Mouse (Mus musculus) G1E (cell line): ENCODE results near the gene Cacnb4. TPM values are rescaled to one million over a fixed set of nuclear protein-coding genes. Genes with fewer than 3 reads are reported as not detected.

Experiments
- ATAC-seq: 2 replicates; pipeline ENCODE4 v1.8.0; 2016; ENCODE audit warnings: mild to moderate bottlenecking; ENCODE audit not compliant: insufficient number of reproducible peaks, poor library complexity, low FRiP score, severe bottlenecking; ENCODE audit errors: extremely low read depth
- DNase-seq: peaks from one replicate; pipeline ENCODE4 v3.0.0; 2012; ENCODE audit warnings: low spot score
- H3K27me3 ChIP-seq: 2 replicates; pipeline ENCODE4 v1.6.1; 2012; ENCODE audit warnings: mild to moderate bottlenecking, low read length, inconsistent platforms; ENCODE audit not compliant: insufficient read depth
- H3K36me3 ChIP-seq: replicated peaks from 2 replicates; pipeline ENCODE3; 2012; ENCODE audit warnings: mild to moderate bottlenecking, inconsistent platforms
- H3K4me1 ChIP-seq: 2 replicates; pipeline ENCODE4 v1.6.1; 2012; ENCODE audit warnings: low read depth, low read length, inconsistent platforms, mixed read lengths; ENCODE audit not compliant: insufficient read depth
- H3K4me3 ChIP-seq: 2 replicates; pipeline ENCODE4 v1.5.1; 2012; ENCODE audit warnings: low read depth, mild to moderate bottlenecking, inconsistent platforms, low read length, moderate library complexity, mixed read lengths
- H3K9me3 ChIP-seq: replicated peaks from 2 replicates; pipeline ENCODE4 v1.6.1; 2012; ENCODE audit warnings: inconsistent platforms
- CTCF ChIP-seq: IDR thresholded peaks from 2 replicates; pipeline ENCODE4 v1.5.1; 2012; ENCODE audit warnings: low read depth, low read length, inconsistent platforms, mixed read lengths
- GATA1 ChIP-seq: IDR thresholded peaks from 2 replicates; pipeline ENCODE4 v1.6.1; 2012; ENCODE audit warnings: borderline replicate concordance, low read length, inconsistent platforms, mixed read lengths
- GATA2 ChIP-seq: IDR thresholded peaks from 2 replicates; pipeline ENCODE4 v1.6.1; 2012; ENCODE audit warnings: low read depth, low read length, inconsistent platforms, borderline replicate concordance
- POLR2AphosphoS5 ChIP-seq: IDR thresholded peaks from 2 replicates; pipeline ENCODE4 v1.6.1; 2012; ENCODE audit warnings: low read depth, low read length, inconsistent platforms; ENCODE audit not compliant: insufficient replicate concordance
- TAL1 ChIP-seq: conservative IDR thresholded peaks from 2 replicates; pipeline ENCODE4 v1.6.1; 2012; ENCODE audit warnings: low read depth, low read length, inconsistent platforms, mixed read lengths
- polyA plus RNA-seq: library from polyadenylated mRNA; stranded (reverse); fragments of >175 nt; gene quantifications from 2 replicates; pipeline ENCODE4 v1.2.3, GENCODE M21; 2012
- total RNA-seq, 2 experiments: library from RNA; stranded (forward) in 1 of 2; stranded (reverse) in 1 of 2; fragments of 200-1000 nt in 1 of 2; fragments of >200 nt in 1 of 2; fragmentation: Nextera tagmentation in 1 of 2; gene quantifications; 2 replicates each; pipeline ENCODE4 v1.2.3; 2014 to 2017

The Cacnb4 gene
- total and polyA plus RNA-seq, 3 experiments: 0.01 to 0.15 (median 0.11) TPM

DNA sequence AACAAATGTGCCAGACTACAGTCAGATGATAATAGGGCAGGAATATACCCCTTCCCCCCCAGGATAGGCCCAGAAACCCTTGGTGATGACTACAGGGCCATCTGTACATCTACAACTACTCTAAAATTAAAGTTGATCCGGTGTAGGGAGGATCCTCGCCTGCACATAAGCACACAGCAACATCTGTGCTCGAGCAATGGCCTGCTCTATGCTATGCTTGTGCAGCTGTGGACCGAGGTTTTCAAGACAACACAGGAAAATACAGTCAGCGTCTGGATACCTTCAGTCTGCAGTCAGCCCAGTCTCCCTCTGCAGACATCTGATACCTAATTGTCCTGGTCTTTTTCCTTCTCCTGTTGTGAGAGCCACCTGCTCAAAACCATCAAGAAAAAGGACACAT lies 83.4 kb downstream of the Cacnb4 start:
- Histone ChIP-seq H3K9me3 (no peaks in the 10 kb centered on the region), H3K36me3 (no peaks in the 10 kb centered on the region), H3K27me3 (no peaks in the 10 kb centered on the region; the same call in 1 of the 2 replicates), H3K4me3 (no peak overlapping the region), H3K4me1 (peaks cover 6% of the 10 kb centered on the region; the same call in 1 of the 2 replicates)
- TF ChIP-seq GATA1: no peak
- no peak for TF ChIP-seq TAL1
- no peak for TF ChIP-seq CTCF
- no peak for TF ChIP-seq GATA2
- TF ChIP-seq POLR2AphosphoS5: no peak
- DNase-seq (no peak), ATAC-seq (no peak)

DNA sequence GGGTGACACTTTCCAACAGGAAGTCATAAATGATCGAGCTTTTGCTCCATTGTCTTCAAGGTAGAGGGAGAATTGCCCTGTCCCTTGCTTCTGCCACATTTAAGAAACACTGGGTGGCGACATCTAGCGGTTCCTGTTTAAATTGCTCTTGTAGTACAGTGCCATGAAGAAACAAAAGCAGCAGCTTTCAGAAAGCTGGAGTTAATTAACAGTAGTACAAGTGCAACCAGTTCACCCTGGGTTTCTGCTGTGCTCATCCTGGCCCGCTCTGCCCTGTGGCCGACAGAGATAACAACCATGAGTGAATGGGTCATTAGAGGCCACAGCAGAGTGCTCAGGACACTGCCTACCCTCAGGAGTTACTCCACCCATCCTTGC lies 85.7 kb downstream of the Cacnb4 start:
- no peaks in the 10 kb centered on the region; the same call in 1 of the 2 replicates for H3K27me3 ChIP-seq
- H3K9me3 ChIP-seq: no peaks in the 10 kb centered on the region
- ATAC-seq (no peak; the same call in 1 of the 2 replicates), DNase-seq (peak; percentile 12)
- no peaks in the 10 kb centered on the region for H3K36me3 ChIP-seq
- TF ChIP-seq CTCF (peak; percentile 40; the same call in 1 of the 2 replicates), TAL1 (no peak)
- H3K4me1 ChIP-seq: peaks cover 6% of the 10 kb centered on the region; the same call in 1 of the 2 replicates
- H3K4me3 ChIP-seq: no peak overlapping the region

DNA sequence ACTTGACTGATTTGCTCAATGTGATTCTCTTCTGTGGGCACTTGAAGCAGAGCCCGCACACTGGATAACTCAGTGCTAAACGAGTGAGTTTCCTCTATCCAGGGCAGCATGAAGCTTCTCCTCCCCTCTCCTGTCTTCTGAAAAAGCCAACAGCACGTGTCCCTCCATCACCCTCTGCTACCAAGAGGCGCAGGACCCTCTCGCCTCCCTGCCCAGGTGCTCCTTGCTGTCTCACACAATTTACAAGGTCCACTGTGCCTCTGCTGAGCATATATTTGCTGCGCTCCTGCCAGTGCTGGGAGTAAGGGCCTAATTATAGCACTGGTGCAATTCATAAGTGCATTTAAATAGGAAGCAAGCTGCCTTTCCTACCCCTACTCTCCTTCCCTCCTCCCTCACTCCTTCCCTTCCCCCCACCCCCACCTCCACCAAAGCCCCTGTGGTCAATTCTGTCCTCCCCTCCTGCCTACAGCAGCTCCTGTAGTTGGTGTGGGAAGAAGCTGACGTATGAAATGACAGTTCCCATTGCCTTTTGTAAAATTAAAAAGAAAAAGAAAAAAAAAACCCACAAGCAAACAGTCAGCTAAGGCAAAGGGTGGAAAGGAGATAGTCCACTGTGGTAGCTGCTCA lies 86.2 kb downstream of the Cacnb4 start:
- DNase-seq: no peak
- no peak for ATAC-seq

DNA sequence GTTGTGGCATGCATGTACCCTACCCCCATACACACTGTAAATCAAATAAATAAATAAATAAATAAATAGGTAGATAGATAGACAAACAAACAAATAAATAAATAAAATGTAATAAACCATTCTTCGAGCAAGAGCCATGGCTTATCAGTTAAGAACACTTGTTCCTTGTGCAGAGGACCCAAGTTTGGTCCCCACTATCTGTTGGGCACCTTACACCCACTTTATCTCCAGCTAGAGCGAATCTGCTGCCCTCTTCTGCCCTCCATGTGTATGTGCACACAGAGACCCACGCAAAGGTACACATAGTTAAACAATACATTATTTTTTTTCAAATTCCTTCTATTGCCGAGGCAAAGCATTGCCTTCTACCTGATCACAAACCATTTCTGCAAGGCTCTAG lies 87.1 kb downstream of the Cacnb4 start:
- peaks cover 6% of the 10 kb centered on the region; the same call in 1 of the 2 replicates for H3K4me1 ChIP-seq
- H3K4me3 ChIP-seq: no peak overlapping the region
- ATAC-seq (no peak), DNase-seq (no peak)
- no peak for TF ChIP-seq GATA2
- no peak for TF ChIP-seq GATA1
- no peaks in the 10 kb centered on the region; the same call in 1 of the 2 replicates for H3K27me3 ChIP-seq
- H3K36me3 ChIP-seq: no peaks in the 10 kb centered on the region
- H3K9me3 ChIP-seq: no peaks in the 10 kb centered on the region

More for the DNA sequence above, 86.2 kb downstream of the Cacnb4 start:
- Histone ChIP-seq H3K36me3 (no peaks in the 10 kb centered on the region), H3K4me3 (no peak overlapping the region), H3K4me1 (peaks cover 6% of the 10 kb centered on the region; the same call in 1 of the 2 replicates), H3K9me3 (no peaks in the 10 kb centered on the region), H3K27me3 (no peaks in the 10 kb centered on the region; the same call in 1 of the 2 replicates)
- TF ChIP-seq TAL1 (no peak), GATA1 (no peak), CTCF (no peak)

DNA sequence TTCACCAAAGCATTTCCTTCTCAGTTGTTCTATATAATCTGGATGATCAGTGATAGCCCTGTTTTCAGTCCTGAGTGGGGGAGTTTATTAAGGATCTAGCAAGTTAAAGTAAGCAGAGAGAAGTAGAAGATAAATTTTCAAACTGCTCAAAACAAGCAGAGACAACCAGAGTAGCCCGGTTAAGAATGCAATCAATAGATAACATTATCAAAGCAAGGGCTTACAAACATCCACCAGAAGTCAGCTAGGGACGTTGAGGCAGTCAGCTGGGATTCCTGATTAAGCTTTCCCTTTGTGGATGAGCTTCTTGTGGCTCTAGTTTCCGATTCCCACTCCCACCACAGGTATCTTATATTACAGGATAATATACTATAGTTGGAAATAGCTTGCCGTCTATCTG lies 91.2 kb downstream of the Cacnb4 start:
- Histone ChIP-seq H3K4me1 (no peaks in the 10 kb centered on the region), H3K27me3 (no peaks in the 10 kb centered on the region), H3K36me3 (no peaks in the 10 kb centered on the region), H3K9me3 (no peaks in the 10 kb centered on the region), H3K4me3 (no peak overlapping the region)
- no peak for ATAC-seq
- TF ChIP-seq GATA2 (no peak), CTCF (no peak), GATA1 (no peak), POLR2AphosphoS5 (no peak), TAL1 (no peak)
- no peak for DNase-seq

DNA sequence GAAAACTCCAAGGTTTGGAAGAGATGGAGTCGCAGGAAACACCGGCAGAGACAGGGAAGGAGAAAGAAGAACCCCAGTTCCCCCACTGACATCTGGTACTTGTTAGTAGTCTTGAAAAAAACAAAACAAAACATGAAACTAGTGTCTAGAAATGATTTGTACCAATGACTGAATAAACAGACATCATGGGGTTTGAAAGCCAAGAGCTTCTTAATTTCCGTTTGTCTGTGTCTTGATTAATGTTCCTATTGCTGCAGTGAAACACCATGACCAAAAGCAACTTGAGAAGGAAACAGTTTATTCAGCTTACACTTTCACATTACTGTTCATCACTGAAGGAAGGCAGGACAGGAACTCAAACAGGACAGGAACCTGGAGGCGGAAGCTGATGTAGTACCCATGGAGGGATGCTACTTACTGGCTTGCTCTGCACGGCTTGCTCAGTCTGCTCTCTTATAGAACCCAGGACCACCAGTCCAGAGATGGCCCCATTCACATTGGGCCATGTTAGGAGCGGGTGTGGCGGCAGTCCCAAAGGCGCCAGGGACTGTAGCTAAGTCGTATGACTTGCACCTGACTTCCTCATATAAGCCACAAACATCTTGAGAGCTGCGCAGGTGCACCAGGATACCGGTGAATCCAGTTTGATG lies 95.4 kb downstream of the Cacnb4 start:
- ATAC-seq (no peak), DNase-seq (no peak)
- H3K9me3 ChIP-seq: no peaks in the 10 kb centered on the region
- no peaks in the 10 kb centered on the region for H3K36me3 ChIP-seq
- no peaks in the 10 kb centered on the region for H3K27me3 ChIP-seq
- TF ChIP-seq GATA2 (no peak), GATA1 (no peak), TAL1 (no peak), CTCF (no peak), POLR2AphosphoS5 (no peak)
- no peaks in the 10 kb centered on the region for H3K4me1 ChIP-seq
- no peak overlapping the region for H3K4me3 ChIP-seq

DNA sequence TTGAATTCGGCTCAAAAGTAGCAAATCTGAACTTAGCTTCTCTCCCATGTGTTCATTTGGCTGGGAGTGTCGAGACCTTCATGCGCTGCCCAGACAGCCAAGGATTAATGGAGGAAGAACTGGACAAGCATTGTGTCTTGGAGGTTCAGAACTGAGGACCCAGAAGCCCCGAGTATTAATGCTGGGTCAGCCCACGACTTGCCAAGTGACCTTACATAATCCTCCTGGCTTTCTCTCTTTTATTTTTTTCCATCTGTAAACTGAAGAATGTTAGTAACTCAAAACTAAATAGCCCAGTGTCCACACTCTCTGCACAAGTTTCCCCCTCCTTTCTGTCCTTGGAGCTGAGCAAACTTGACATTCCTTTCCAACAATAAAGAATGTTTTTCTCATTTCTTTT lies 95.9 kb downstream of the Cacnb4 start:
- TF ChIP-seq TAL1: no peak
- no peak for TF ChIP-seq GATA2
- TF ChIP-seq POLR2AphosphoS5: no peak
- TF ChIP-seq GATA1: no peak
- TF ChIP-seq CTCF: no peak
- Histone ChIP-seq H3K27me3 (no peaks in the 10 kb centered on the region), H3K4me3 (no peak overlapping the region), H3K4me1 (no peaks in the 10 kb centered on the region), H3K9me3 (no peaks in the 10 kb centered on the region), H3K36me3 (no peaks in the 10 kb centered on the region)
- no peak for ATAC-seq
- no peak for DNase-seq
